Comparison of ENCODE assay signal across 8 mouse cellular contexts in the genomic region with DNA sequence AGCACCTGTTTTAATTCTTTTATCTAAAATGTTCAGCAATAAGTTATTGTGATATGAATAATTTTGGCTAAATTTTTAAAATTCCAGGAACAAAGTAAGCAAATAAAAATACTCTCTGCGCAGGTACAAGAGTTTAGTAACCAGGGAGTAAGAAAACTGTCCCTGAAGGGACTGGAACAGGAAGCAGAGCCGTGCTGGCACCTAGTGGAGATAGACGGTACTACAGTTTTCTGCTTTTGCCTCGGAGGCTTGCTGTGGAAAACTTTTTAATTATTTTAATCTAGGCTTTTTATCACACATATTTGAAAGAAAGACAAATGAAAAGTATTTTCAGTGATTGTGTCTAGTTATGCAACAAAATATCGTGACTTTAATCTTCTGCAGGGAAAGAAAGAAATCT.
DNase-seq lines count a peak whose midpoint lies in the region; ATAC-seq and TF ChIP-seq lines count a peak whose summit lies in the region.

No protein-coding gene starts in this region.

- TF ChIP-seq POLR2A in thymus, adult 2 months (IDR thresholded peaks at IDR 0.05; ENCODE audit: control insufficient read depth, extremely low read depth, insufficient read depth, low read length, poor library complexity): no peak
- no peak for TF ChIP-seq POLR2A in small intestine, adult 2 months (IDR thresholded peaks at IDR 0.05; ENCODE audit: low read depth, low read length)

- H3K9ac ChIP-seq in forebrain, embryonic 15.5 days (replicated peaks): no peak overlapping the region
- H3K9ac ChIP-seq in liver, embryonic 14.5 days (replicated peaks): no peak overlapping the region

- no peak for ATAC-seq in forebrain, embryonic 15.5 days (replicated peaks)
- ATAC-seq in liver, embryonic 14.5 days (ENCODE audit: insufficient read depth): no peak

- 0 out of 2 replicates have a peak, but pooled peaks cover 4% of the 10 kb centered on the region for H3K4me1 ChIP-seq in forebrain, embryonic 10.5 days
- H3K4me1 ChIP-seq in forebrain, embryonic 15.5 days: no peaks in the 10 kb centered on the region
- H3K4me1 ChIP-seq in thymus, adult 2 months (replicated peaks; ENCODE audit: control insufficient read depth, insufficient read depth, low read length): no peaks in the 10 kb centered on the region
- no peaks in the 10 kb centered on the region for H3K4me1 ChIP-seq in liver, embryonic 14.5 days (replicated peaks; ENCODE audit: control insufficient read depth in 2 of 2, insufficient read depth in 2 of 2, low read length in 1 of 2)
- no peaks in the 10 kb centered on the region for H3K4me1 ChIP-seq in small intestine, adult 2 months (ENCODE audit: control insufficient read depth, insufficient read depth, insufficient read length, low read length)

- H3K27me3 ChIP-seq in forebrain, embryonic 10.5 days (ENCODE audit: poor library complexity, severe bottlenecking): peaks cover 39% of the 10 kb centered on the region
- no peaks in the 10 kb centered on the region; the same call in 1 of the 2 replicates for H3K27me3 ChIP-seq in forebrain, embryonic 15.5 days
- H3K27me3 ChIP-seq in thymus, adult 2 months (ENCODE audit: control insufficient read depth, insufficient read depth, low read length): no peaks in the 10 kb centered on the region
- H3K27me3 ChIP-seq in liver, embryonic 14.5 days (ENCODE audit: control insufficient read depth, insufficient read depth, low read length): no peaks in the 10 kb centered on the region
- no peaks in the 10 kb centered on the region for H3K27me3 ChIP-seq in small intestine, adult 2 months (ENCODE audit: control insufficient read depth, insufficient read depth, low read length)

- peak; percentile 51 for DNase-seq in forebrain, embryonic 10.5 days (ENCODE audit: extremely low spot score, low spot score)
- DNase-seq in thymus, adult 2 months: peak; percentile 26
- no peak for DNase-seq in thymus, adult 18-20 months
- peak; percentile 83 for DNase-seq in embryo, embryonic 10 days (ENCODE audit: low spot score)
- DNase-seq in kidney, adult 9 months: peak; percentile 62
- DNase-seq in liver, embryonic 14.5 days (ENCODE audit: low read depth in 3 of 3, low spot score in 3 of 3): peak; percentile 6 to 14 (median 12)

- no peaks in the 10 kb centered on the region for H3K9me3 ChIP-seq in forebrain, embryonic 10.5 days
- no peaks in the 10 kb centered on the region for H3K9me3 ChIP-seq in forebrain, embryonic 15.5 days
- H3K9me3 ChIP-seq in liver, embryonic 14.5 days (ENCODE audit: control insufficient read depth, low read length): no peaks in the 10 kb centered on the region

- no peaks in the 10 kb centered on the region for H3K36me3 ChIP-seq in forebrain, embryonic 10.5 days (replicated peaks)
- no peaks in the 10 kb centered on the region for H3K36me3 ChIP-seq in forebrain, embryonic 15.5 days
- H3K36me3 ChIP-seq in thymus, adult 2 months (ENCODE audit: control insufficient read depth, insufficient read depth, low read length): no peaks in the 10 kb centered on the region
- no peaks in the 10 kb centered on the region for H3K36me3 ChIP-seq in liver, embryonic 14.5 days (replicated peaks; ENCODE audit: control insufficient read depth, insufficient read depth, low read depth)
- H3K36me3 ChIP-seq in small intestine, adult 2 months (ENCODE audit: control insufficient read depth, insufficient read depth, low read length): no peaks in the 10 kb centered on the region

- TF ChIP-seq CTCF in thymus, adult 2 months (IDR thresholded peaks at IDR 0.05; ENCODE audit: borderline replicate concordance, control insufficient read depth, extremely low read depth, insufficient read depth, low read length, poor library complexity): no peak
- peak; percentile 81 for TF ChIP-seq CTCF in liver, embryonic 14.5 days (IDR thresholded peaks at IDR 0.05; ENCODE audit: low read depth)
- peak; percentile 72; the same call in 1 of the 2 replicates for TF ChIP-seq CTCF in small intestine, adult 2 months (IDR thresholded peaks at IDR 0.05; ENCODE audit: extremely low read depth, insufficient read length, insufficient replicate concordance, low read depth, low read length)

- no peak overlapping the region for H3K4me2 ChIP-seq in forebrain, embryonic 15.5 days (replicated peaks)
- no peak overlapping the region for H3K4me2 ChIP-seq in liver, embryonic 14.5 days (ENCODE audit: low read depth)

- no peak overlapping the region for H3K27ac ChIP-seq in forebrain, embryonic 10.5 days
- no peak overlapping the region for H3K27ac ChIP-seq in forebrain, embryonic 15.5 days (replicated peaks)
- no peak overlapping the region for H3K27ac ChIP-seq in thymus, adult 2 months (ENCODE audit: control insufficient read depth, insufficient read depth, low read length)
- no peak overlapping the region for H3K27ac ChIP-seq in liver, embryonic 14.5 days
- no peak overlapping the region for H3K27ac ChIP-seq in small intestine, adult 2 months (ENCODE audit: insufficient read depth, low read depth, low read length)

- 13% methylated on average over 5 of the region's 5 CpGs for WGBS in forebrain, embryonic 10.5 days
- 10% methylated on average over 5 of the region's 5 CpGs for WGBS in forebrain, embryonic 15.5 days
- 11% methylated on average over 5 of the region's 5 CpGs for WGBS in thymus, adult 2 months
- WGBS in liver, embryonic 14.5 days (ENCODE audit: insufficient replicate concordance): 8% methylated on average over 5 of the region's 5 CpGs
- 5% methylated on average over 5 of the region's 5 CpGs for WGBS in small intestine, adult 2 months

- no peak for TF ChIP-seq EP300 in liver, embryonic 14.5 days (IDR thresholded peaks at IDR 0.05; ENCODE audit: low read depth)

- H3K4me3 ChIP-seq in forebrain, embryonic 10.5 days: no peak overlapping the region
- H3K4me3 ChIP-seq in forebrain, embryonic 15.5 days: no peak overlapping the region
- H3K4me3 ChIP-seq in thymus, adult 2 months (ENCODE audit: control insufficient read depth, insufficient read depth, low read length): no peak overlapping the region
- no peak overlapping the region for H3K4me3 ChIP-seq in liver, embryonic 14.5 days (ENCODE audit: insufficient read depth in 1 of 2, low read depth in 2 of 2, low read length in 2 of 2)
- H3K4me3 ChIP-seq in small intestine, adult 2 months (ENCODE audit: low read depth, low read length): no peak overlapping the region

Comparison
In these comparisons a context has a peak if more than half of its experiments do, and no peak if none do; other contexts are left out.
1. DNase-seq: peak in forebrain, embryonic 10.5 days (single experiment), thymus, adult 2 months (single experiment), embryo, embryonic 10 days (single experiment), kidney, adult 9 months (single experiment) and liver, embryonic 14.5 days (3 of 3); none in thymus, adult 18-20 months (0 of 2).